Mouse (Mus musculus): ENCODE results near the gene Natd1. TPM values are rescaled to one million over a fixed set of nuclear protein-coding genes. Genes with fewer than 3 reads are reported as not detected.

Gene Natd1
- polyA plus RNA-seq, 1 experiment from 2014 or later = 35.3 TPM

- WGBS = 68% methylated on average over 8 of the region's 8 CpGs
- Histone ChIP-seq H3K4me1 (ENCODE audit: control insufficient read depth, insufficient read depth, low read length) (no peaks in the 10 kb centered on the region), H3K9ac (ENCODE audit: low read length) (no peak overlapping the region), H3K27ac (ENCODE audit: low read depth, low read length) (no peak overlapping the region), H3K4me2 (ENCODE audit: low read length) (no peak overlapping the region), H3K9me3 (replicated peaks; ENCODE audit: control insufficient read depth, low read length) (no peaks in the 10 kb centered on the region), H3K4me3 (ENCODE audit: low read depth, low read length) (no peak overlapping the region), H3K27me3 (replicated peaks; ENCODE audit: control insufficient read depth, insufficient read depth, low read length) (no peaks in the 10 kb centered on the region), H3K36me3 (ENCODE audit: control insufficient read depth, insufficient read depth, low read length) (peaks cover 29% of the 10 kb centered on the region)
- ATAC-seq (no peak), DNase-seq (ENCODE audit: low spot score) (no peak)
Observed at GRCm38 (mm10) chr11:60867904-60868303, 46.6 kb downstream of the Natd1 start.

GRCm38 (mm10) chr11:60867456-60867855 lies 47.1 kb downstream of the Natd1 start:
- Histone ChIP-seq H3K36me3 (ENCODE audit: control insufficient read depth, insufficient read depth, low read length) (peaks cover 29% of the 10 kb centered on the region), H3K4me1 (ENCODE audit: control insufficient read depth, insufficient read depth, low read length) (no peaks in the 10 kb centered on the region), H3K27ac (ENCODE audit: low read depth, low read length) (no peak overlapping the region), H3K4me2 (ENCODE audit: low read length) (no peak overlapping the region), H3K9ac (ENCODE audit: low read length) (no peak overlapping the region), H3K4me3 (ENCODE audit: low read depth, low read length) (no peak overlapping the region), H3K27me3 (replicated peaks; ENCODE audit: control insufficient read depth, insufficient read depth, low read length) (no peaks in the 10 kb centered on the region), H3K9me3 (replicated peaks; ENCODE audit: control insufficient read depth, low read length) (no peaks in the 10 kb centered on the region)
- ATAC-seq = no peak
- DNase-seq (ENCODE audit: low spot score) = no peak
- WGBS = 87% methylated on average over 3 of the region's 3 CpGs

GRCm38 (mm10) chr11:60866021-60866420 lies 48.5 kb downstream of the Natd1 start:
- Histone ChIP-seq H3K9me3 (replicated peaks; ENCODE audit: control insufficient read depth, low read length) (no peaks in the 10 kb centered on the region), H3K4me2 (ENCODE audit: low read length) (no peak overlapping the region), H3K27me3 (replicated peaks; ENCODE audit: control insufficient read depth, insufficient read depth, low read length) (no peaks in the 10 kb centered on the region), H3K36me3 (ENCODE audit: control insufficient read depth, insufficient read depth, low read length) (peaks cover 42% of the 10 kb centered on the region), H3K4me3 (ENCODE audit: low read depth, low read length) (no peak overlapping the region), H3K27ac (ENCODE audit: low read depth, low read length) (no peak overlapping the region), H3K4me1 (ENCODE audit: control insufficient read depth, insufficient read depth, low read length) (no peaks in the 10 kb centered on the region), H3K9ac (ENCODE audit: low read length) (no peak overlapping the region)
- ATAC-seq (no peak), DNase-seq (ENCODE audit: low spot score) (no peak)
- WGBS = 70% methylated on average over 2 of the region's 2 CpGs

- Histone ChIP-seq H3K36me3 (ENCODE audit: control insufficient read depth, insufficient read depth, low read length) (peaks cover 49% of the 10 kb centered on the region), H3K9ac (ENCODE audit: low read length) (no peak overlapping the region), H3K4me2 (ENCODE audit: low read length) (no peak overlapping the region), H3K27ac (ENCODE audit: low read depth, low read length) (no peak overlapping the region), H3K4me1 (ENCODE audit: control insufficient read depth, insufficient read depth, low read length) (no peaks in the 10 kb centered on the region), H3K27me3 (replicated peaks; ENCODE audit: control insufficient read depth, insufficient read depth, low read length) (no peaks in the 10 kb centered on the region), H3K4me3 (ENCODE audit: low read depth, low read length) (no peak overlapping the region), H3K9me3 (replicated peaks; ENCODE audit: control insufficient read depth, low read length) (no peaks in the 10 kb centered on the region)
- no peak for DNase-seq (ENCODE audit: low spot score)
- 90% methylated on average over 14 of the region's 14 CpGs for WGBS
- ATAC-seq = no peak
Observed at GRCm38 (mm10) chr11:60864916-60865315, 49.6 kb downstream of the Natd1 start.

- Histone ChIP-seq H3K36me3 (ENCODE audit: control insufficient read depth, insufficient read depth, low read length) (peaks cover 50% of the 10 kb centered on the region), H3K27ac (ENCODE audit: low read depth, low read length) (no peak overlapping the region), H3K9ac (ENCODE audit: low read length) (no peak overlapping the region), H3K4me3 (ENCODE audit: low read depth, low read length) (no peak overlapping the region), H3K4me2 (ENCODE audit: low read length) (no peak overlapping the region), H3K4me1 (ENCODE audit: control insufficient read depth, insufficient read depth, low read length) (no peaks in the 10 kb centered on the region), H3K27me3 (replicated peaks; ENCODE audit: control insufficient read depth, insufficient read depth, low read length) (no peaks in the 10 kb centered on the region), H3K9me3 (replicated peaks; ENCODE audit: control insufficient read depth, low read length) (no peaks in the 10 kb centered on the region)
- 90% methylated on average over 2 of the region's 2 CpGs for WGBS
- ATAC-seq = no peak
- no peak for DNase-seq (ENCODE audit: low spot score)
Observed at GRCm38 (mm10) chr11:60864166-60864565, 50.4 kb downstream of the Natd1 start.

GRCm38 (mm10) chr11:60863196-60863595 lies 51.4 kb downstream of the Natd1 start:
- 75% methylated on average over 4 of the region's 4 CpGs for WGBS
- DNase-seq (ENCODE audit: low spot score) (peak; percentile 8), ATAC-seq (no peak)
- no peak overlapping the region for H3K27ac ChIP-seq (ENCODE audit: low read depth, low read length)
- H3K9me3 ChIP-seq (replicated peaks; ENCODE audit: control insufficient read depth, low read length) = no peaks in the 10 kb centered on the region
- no peaks in the 10 kb centered on the region for H3K27me3 ChIP-seq (replicated peaks; ENCODE audit: control insufficient read depth, insufficient read depth, low read length)
- no peak overlapping the region for H3K4me2 ChIP-seq (ENCODE audit: low read length)
- no peaks in the 10 kb centered on the region for H3K4me1 ChIP-seq (ENCODE audit: control insufficient read depth, insufficient read depth, low read length)
- H3K4me3 ChIP-seq (ENCODE audit: low read depth, low read length) = no peak overlapping the region
- H3K9ac ChIP-seq (ENCODE audit: low read length) = no peak overlapping the region
- peaks cover 59% of the 10 kb centered on the region for H3K36me3 ChIP-seq (ENCODE audit: control insufficient read depth, insufficient read depth, low read length)

- Histone ChIP-seq H3K4me2 (ENCODE audit: low read length) (no peak overlapping the region), H3K27ac (ENCODE audit: low read depth, low read length) (no peak overlapping the region), H3K27me3 (replicated peaks; ENCODE audit: control insufficient read depth, insufficient read depth, low read length) (no peaks in the 10 kb centered on the region), H3K9ac (ENCODE audit: low read length) (no peak overlapping the region), H3K4me1 (ENCODE audit: control insufficient read depth, insufficient read depth, low read length) (no peaks in the 10 kb centered on the region), H3K4me3 (ENCODE audit: low read depth, low read length) (no peak overlapping the region), H3K36me3 (ENCODE audit: control insufficient read depth, insufficient read depth, low read length) (peaks cover 68% of the 10 kb centered on the region), H3K9me3 (replicated peaks; ENCODE audit: control insufficient read depth, low read length) (no peaks in the 10 kb centered on the region)
- ATAC-seq = no peak
- DNase-seq (ENCODE audit: low spot score) = no peak
- 92% methylated on average over 3 of the region's 3 CpGs for WGBS
Observed at GRCm38 (mm10) chr11:60861993-60862392, 52.6 kb downstream of the Natd1 start.

GRCm38 (mm10) chr11:60856587-60856986 lies 58.0 kb downstream of the Natd1 start:
- Histone ChIP-seq H3K9ac (ENCODE audit: low read length) (no peak overlapping the region), H3K4me1 (ENCODE audit: control insufficient read depth, insufficient read depth, low read length) (no peaks in the 10 kb centered on the region), H3K4me3 (ENCODE audit: low read depth, low read length) (no peak overlapping the region), H3K27ac (ENCODE audit: low read depth, low read length) (no peak overlapping the region), H3K27me3 (replicated peaks; ENCODE audit: control insufficient read depth, insufficient read depth, low read length) (no peaks in the 10 kb centered on the region), H3K36me3 (ENCODE audit: control insufficient read depth, insufficient read depth, low read length) (peaks cover 78% of the 10 kb centered on the region), H3K9me3 (replicated peaks; ENCODE audit: control insufficient read depth, low read length) (no peaks in the 10 kb centered on the region), H3K4me2 (ENCODE audit: low read length) (no peak overlapping the region)
- ATAC-seq (no peak), DNase-seq (ENCODE audit: low spot score) (no peak)
- 92% methylated on average over 3 of the region's 3 CpGs for WGBS
